Mouse (Mus musculus) ovary, postnatal 10 days (tissue): Measurements from ENCODE around the gene Pnkd.

Experiments
- DNase-seq: peaks from one replicate; pipeline ENCODE4 v3.0.0; 2022; ENCODE audit warnings: low spot score

The Pnkd gene

DNA sequence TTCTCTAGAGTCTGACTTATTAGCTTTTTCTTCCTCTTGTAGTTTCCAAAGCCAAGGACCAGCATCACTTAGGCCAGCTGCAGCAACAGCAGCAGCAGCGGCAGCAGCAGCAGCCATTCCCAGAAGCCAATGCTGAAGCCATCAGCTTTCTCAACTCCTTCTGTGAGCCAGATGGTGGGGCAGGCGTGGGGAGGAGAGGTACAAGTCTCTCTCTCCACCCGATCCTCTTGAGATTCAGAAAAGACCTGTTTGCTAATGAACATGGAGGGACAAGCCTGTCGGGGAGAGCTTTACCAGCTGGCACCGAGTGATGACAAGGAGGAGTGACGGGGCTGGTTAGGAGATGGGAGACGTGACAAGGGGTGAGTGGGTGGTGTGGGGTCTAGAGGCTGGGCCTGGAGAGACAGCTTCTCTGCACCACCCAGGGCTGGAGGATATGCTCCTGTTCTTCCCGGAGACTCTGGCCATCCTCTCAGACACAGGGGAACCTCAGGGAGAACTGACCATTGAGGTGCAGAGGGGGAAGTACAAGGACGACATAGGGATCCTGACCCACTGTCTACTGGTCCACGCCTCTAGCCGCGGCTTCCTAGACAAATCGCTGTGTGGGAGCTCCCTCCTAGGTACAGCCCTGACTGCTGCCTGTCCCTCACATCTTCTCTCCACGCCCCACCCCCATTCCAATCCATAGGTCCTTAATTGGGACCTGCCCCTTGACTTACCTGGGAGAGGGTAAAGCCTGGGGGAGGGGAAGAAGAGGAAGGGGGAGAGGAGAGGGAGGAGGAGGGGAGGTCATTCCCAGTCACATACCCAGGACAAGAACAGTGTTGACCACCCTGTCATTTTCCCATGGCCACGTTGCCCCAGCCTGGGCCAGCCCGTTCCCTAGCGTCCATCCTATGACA, 77.8 kb downstream of the Pnkd start:
- DNase-seq: no peak

DNA sequence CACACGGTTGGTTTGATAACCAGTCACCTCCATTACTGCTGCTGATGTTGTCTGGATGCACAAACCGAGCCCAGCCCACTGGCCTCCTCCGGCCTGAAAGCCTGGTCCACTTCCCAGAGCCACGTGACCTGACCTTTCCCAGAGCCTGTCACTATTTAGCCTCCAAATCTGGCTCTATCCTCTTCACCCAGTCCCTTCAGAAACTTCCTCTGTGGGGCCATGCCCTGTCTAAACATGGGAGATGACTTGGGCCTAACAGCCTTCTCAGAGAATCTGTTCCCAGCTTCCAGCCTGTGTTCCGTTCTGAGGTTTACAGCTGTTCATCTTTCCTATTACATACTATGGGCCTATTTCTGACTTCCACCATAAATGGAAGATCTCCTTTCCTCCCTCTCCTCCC, 78.7 kb downstream of the Pnkd start:
- no peak for DNase-seq

DNA sequence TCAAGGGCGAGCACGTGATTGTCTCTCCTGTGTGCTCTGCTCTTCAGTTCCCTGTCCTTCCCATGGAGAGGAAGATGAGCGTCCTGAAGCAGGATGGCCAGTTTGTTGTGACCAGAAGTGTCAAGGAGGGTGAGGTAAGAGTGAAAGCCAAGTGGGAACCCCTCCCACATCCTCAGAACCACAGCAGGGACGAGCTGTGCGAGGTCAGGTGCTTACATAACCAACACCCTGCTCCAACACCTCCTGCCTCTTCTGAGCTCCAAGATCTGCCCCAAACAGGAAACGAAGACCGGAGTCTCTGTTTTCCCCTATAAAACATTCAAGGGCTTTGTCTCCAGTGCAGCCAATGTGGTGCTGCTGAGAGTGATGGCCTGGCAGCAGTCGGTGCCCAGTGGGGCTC, 79.5 kb downstream of the Pnkd start:
- DNase-seq: no peak

DNA sequence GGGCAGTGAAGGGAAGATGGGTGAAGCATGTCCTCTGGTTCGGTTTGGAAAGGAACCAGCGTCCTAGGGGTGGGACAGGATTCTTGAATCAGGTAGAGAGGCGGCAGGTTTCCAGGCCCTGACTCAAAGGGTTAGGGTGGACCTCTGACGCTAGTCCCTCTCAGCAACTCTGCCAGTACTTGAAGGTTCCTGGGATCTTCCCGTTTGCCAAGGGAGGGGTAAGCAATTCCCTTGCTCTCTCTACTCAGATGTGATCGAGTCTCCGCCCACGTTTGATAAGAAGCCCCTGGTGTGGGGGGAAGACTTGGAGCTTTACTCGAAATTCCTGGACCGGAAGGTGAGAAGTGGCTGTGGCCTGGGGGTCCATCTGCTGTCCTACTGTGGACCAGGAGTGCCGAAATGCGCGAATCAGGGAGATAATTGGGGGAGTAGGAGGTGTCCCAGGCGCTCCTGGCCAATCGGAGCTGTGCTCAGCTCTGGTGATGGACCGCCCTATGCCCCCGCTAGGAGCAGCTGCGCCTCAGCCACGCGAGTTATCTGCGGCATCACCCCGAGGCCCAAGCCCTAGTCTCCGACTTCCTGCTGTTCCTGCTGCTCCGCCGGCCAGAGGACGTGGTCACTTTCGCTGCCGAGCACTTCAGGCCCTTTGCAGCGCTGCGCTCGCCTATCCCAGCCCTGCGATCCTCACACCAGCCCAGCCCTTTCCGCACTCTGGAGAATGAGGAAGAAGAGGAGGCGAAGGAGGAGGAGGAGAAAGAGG, 83.3 kb downstream of the Pnkd start:
- no peak for DNase-seq

DNA sequence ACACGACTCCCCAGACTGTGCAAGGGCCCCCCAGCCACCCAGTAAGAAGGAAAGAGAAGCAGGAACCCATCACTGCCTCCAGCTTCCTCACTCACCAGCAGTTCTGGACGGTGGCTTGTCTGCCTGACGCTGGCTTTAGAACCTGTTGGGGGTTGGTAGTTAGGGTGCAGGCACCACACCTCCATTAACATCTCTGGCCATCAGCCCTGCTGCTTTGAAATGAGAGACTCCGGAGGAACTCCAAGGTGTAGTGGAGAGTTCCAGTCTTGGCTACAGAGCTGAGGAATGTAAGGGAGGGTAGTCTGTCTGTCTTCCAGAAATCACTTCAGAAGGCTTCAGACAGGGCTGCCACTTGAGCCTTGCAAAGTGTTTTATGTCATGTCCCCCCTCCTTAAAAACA, 85.3 kb downstream of the Pnkd start:
- no peak for DNase-seq

DNA sequence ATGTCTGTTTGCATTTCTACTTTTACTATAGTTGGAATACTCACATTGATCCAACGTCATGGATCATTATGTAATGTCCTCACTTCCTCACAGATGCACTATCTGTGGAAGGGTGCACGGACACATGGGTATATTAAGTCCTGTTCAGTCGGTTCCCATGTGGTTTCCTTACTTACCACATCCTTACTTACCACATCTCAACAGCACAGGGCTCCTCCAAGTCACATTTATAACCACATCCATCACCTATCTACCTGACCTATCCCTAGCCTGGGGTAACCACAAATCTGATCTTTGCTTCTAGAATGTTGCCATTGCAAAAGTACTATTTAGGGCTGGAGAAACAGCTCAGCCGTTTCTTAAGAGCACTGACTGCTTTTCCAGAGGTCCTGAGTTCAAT, 88.6 kb downstream of the Pnkd start:
- DNase-seq: no peak

DNA sequence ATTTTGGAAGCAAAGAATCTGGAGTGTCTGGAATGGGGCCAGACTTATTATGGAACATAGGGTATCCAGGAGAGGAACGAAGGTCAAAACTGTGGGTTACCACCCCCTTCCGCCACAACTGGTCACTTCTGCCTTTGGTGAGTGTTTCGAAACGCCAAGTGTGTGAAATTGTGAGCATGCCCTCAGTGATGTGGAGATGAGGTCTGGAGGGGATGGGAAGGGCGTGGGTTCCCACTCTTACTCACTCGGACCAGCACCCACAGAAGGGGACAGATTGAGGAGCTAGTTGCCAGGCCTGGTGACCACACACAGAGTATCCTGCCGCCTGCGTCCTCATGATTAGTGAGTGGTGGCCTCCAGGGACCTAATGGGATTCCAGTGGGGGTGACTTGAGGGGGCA, 90.2 kb downstream of the Pnkd start, which contains the start of gene Slc11a1:
Slc11a1 (plus strand) TSS at position 216 of the 400 bp plus-strand sequence.
- no peak for DNase-seq

DNA sequence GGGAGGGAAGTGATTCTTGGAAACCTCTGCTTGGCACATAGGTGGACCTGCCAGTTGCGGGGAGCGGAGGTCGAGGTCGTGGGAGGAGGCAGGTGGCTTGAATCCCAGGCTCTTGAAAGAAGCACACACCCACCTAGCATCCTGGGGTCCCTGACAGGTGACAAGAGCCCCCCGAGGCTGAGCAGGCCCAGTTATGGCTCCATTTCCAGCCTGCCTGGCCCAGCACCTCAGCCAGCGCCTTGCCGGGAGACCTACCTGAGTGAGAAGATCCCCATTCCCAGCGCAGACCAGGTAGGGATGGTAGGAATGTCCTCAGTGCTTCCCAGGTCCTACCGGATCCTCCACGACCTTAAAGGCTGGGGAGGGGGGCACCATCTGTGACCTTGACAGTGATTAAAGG, 90.8 kb downstream of the Pnkd start:
- DNase-seq: no peak

DNA sequence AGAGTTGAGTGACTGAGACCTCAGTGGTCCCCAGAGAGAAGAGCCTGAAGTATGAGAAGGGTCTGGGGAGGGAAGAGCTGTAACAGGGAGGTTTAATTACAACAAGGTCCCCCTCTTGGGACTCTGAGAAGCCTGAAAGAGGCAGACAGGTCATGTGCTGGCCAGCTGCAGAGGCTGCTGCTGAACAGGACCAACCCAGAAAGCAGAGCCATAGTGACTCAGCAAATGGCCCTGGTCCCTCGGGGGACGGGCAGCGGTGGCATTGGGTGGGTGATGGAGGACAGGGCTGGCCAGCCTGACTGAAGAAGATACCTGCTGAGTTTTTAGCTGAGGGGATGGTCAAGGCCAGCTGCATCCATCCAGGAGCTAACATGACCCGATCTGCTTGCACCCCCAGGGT, 91.7 kb downstream of the Pnkd start:
- no peak for DNase-seq

DNA sequence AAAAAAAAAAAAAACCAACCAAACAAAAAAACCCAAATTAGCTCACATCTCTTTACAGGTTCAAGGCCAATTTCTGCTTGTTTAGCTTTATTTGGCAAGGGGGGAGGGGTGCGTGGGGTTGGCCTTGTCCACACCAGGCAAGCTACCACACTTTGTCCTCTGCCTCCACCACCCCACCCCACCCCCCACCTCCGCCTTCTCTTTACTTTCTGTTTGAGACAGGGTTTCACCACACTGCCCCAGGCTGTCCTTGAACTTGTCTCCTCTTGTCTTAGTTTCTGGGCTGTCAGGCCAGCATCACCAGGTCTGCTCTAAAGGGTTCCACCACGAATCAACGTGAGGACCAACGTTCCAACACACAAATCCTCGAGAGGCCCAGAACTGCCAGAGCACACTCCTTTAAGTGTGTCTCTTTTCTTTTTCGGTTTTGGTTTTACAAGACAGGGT, 94.4 kb downstream of the Pnkd start:
- no peak for DNase-seq

DNA sequence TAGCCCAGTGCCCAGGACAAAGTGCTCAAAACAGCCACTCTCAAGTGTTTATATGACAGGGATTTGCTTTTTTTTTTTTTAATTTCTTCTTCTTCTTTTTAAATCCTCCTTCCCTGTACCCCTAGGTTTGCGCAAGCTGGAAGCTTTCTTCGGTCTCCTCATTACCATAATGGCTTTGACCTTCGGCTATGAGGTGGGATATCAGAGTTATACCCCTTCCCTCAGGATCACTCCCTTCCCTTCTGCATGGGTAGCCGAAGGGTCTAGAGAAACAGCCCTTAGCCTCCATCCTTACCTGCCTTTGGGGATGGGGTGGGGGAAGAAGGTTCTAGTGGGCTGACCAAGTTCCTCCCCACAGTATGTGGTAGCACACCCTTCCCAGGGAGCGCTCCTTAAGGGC, 95.8 kb downstream of the Pnkd start:
- DNase-seq: no peak

DNA sequence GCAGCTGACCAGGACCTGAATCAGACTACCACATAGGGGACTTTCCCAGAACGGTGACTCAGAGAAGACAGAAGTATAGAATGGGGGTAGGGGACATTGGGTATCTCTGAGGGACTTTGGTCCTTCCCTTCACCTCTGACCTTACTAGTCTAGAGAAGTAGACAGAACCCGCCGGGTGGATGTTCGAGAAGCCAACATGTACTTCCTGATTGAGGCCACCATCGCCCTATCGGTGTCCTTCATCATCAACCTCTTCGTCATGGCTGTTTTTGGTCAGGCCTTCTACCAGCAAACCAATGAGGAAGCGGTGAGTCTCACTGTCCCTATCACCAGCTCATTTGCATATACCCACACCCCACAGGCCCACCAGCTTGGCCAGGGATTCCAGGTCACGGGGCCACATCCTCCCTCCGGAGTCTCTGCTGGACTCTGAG, 96.9 kb downstream of the Pnkd start:
- no peak for DNase-seq

DNA sequence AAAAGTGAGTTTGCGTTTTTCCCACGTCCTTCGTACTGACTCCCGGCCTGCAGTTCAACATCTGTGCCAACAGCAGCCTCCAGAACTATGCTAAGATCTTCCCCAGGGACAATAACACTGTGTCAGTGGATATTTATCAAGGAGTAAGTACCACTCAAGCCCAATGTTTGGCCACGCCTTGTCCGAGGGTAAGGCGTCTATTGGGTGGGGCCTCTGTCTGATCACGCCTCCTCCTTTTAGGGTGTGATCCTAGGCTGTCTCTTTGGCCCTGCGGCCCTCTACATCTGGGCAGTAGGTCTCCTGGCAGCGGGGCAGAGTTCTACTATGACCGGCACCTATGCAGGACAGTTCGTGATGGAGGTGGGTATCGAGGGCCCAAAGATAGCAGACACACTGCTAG, 98.7 kb downstream of the Pnkd start:
- DNase-seq: no peak

DNA sequence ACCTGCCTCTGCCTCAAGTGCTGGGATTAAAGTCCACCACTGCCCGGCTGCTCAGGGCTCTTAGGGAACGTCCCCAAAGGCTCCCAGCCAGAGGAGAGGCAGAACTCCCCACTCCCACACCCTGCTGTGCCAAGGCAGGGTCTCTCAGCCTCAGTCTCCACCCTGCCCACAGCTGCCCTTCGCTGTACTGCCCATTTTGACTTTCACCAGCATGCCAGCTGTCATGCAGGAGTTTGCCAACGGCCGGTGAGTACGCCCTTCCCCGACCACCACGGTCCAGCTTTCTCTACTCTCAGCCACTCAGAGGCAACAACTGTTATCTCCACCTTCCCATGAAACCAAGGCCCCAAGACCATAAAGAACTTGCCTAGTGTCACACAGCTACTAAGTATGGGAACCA, 99.8 kb downstream of the Pnkd start:
- no peak for DNase-seq

DNA sequence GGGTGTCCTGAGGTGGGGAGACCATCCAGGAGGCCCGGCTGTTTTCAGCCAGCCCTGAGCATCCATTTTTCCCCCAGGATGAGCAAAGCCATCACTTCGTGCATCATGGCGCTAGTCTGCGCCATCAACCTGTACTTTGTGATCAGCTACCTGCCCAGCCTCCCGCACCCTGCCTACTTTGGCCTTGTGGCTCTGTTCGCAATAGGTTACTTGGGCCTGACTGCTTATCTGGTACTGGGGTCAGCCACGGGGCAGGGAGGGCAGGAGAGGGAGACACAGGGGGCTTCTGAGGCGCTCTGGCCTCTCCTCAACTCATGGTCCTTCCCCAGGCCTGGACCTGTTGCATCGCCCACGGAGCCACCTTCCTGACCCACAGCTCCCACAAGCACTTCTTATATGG, 100.3 kb downstream of the Pnkd start:
- DNase-seq: no peak

DNA sequence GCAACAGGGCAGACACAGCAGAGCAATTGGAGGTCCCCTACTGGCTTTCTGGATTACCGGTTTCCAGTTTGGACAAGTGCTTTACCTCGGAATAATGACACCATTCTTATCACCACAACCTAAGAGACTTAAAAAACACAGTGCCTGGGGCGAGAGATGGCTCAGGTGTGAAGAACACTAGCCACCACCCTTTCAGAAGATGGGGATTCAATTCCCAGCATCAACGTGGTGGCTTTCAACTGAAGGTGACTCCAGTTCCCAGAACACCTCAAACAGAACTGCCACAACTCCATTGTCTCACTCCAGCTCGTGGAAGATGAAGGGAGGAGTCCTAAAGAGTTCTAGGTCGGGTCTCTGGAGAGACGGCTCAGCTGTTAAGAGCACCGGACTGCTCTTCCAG, 100.8 kb downstream of the Pnkd start:
- DNase-seq: no peak

DNA sequence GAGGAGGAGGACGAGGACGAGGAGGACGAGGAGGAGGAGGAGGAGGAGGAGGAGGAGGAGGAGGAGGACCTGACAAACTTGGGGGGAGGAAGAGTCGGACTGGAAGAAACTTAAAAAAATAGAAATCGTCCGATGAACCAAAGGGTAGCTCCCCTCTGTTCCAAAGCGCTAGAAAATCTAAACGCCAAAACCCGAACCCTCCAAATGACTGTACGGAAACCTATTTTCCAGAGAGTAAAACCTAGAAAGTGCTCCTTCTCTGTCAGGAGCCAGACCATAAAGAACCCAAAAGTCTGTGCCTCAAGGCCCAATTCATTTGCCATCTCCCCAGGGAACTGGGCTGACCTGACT, 101.6 kb downstream of the Pnkd start:
- no peak for DNase-seq

DNA sequence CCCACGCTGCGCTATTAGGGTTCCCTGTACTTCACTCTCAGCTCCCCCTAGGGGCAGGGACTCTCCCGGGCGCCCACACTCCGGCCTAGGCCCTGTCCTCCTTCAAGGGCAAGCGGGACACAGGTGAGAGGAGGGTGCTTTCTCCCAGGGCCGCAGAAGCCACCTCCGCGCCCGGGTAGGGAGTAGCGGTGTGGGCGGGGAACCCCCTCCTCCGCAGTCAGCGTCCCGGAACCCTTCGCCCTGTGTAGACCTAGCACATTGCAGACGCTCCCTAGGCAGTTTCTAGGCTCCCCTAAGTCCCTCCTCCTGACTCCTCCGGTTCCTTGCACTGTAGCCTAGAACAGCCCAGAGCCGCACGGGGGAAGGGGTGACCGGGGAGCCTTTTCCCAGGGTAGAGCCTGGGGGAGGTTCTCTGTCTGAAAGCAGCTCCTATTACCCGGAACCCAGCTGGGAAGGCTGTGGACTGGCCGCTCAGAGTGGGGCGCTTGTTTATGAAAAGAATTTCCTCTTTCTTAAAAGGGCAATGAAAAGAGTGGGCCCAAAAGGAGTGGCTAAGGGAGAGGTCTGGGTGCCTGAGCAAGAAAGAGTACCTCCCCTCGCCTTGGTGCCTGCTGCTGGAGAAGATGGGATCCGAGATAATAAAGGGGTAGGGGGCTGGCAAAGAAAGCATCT, 102.1 kb downstream of the Pnkd start:
- DNase-seq: peak; percentile 98

DNA sequence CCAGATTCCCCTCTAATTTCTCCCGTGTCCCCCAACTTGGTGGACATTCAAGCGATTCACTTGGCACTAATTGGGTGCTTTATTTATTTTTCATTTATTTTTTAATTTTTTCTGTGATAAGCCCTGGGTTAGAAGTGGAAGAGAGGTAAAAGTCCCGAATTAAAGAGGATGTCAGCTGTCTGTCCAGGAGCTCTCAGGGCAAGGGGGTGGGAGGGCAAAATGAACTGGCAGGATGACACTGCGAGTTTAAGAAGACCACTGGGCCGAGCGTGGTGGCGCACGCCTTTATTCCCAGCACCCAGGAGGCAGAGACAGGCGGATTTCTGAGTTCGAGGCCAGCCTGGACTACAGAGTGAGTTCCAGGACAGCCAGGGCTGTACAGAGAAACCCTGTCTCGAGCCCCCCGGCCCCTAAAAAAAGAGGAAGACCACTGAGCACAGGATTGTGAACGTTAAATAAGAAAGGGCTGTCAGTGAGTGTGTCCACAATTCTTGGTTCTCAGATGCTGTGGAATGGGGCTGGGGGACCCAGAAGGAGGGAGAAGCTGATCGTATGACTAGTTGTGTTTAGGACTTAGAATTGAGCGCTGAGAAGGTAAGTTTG, 102.8 kb downstream of the Pnkd start:
- no peak for DNase-seq

DNA sequence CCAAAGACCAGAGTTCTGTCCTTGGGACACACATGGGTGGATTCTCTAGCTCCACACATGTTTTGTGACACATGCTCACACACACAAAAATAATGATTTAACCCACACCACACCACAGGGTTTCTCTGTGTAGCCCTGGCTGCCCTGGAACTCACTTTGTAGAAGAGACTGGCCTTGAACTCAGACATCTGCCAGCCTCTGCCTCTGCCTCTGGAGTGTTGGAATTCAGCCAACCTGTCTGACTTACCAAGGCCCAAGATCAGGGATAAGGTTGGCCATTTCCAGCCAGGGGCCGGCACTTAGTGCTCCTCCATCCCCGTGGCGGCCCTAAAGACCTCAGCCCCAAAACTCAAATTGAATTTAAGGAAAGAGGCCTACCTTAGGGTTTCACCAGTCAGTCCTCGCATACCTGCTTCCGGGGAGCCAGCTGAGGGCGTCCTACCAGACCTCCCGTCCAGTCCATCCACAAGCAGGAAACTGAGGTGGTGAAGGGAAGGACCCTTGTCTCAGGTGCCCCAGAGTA, 103.7 kb downstream of the Pnkd start:
- DNase-seq: no peak

DNA sequence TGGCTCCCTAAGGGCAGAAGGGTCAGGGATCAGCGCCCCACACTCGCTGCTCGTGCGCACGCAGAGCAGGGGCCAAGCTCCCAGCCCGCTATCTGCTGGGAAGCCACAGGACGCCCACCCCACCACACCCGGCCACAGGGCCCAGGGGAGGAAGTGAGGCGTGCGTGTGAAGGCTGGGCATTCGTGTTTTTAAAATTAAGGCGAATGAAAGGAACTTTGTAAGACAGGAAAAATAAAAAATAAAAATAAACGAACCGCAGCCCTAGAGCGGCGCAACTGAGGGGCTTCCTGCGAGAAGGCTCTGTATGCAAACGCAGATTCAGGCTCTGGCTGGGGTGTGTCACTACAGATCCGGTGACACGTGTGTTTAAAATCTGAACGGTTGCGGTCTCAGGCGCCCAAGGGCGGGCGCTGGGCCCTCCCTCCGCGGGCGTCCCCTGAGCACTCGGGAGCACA, 105.1 kb downstream of the Pnkd start:
- DNase-seq: no peak

DNA sequence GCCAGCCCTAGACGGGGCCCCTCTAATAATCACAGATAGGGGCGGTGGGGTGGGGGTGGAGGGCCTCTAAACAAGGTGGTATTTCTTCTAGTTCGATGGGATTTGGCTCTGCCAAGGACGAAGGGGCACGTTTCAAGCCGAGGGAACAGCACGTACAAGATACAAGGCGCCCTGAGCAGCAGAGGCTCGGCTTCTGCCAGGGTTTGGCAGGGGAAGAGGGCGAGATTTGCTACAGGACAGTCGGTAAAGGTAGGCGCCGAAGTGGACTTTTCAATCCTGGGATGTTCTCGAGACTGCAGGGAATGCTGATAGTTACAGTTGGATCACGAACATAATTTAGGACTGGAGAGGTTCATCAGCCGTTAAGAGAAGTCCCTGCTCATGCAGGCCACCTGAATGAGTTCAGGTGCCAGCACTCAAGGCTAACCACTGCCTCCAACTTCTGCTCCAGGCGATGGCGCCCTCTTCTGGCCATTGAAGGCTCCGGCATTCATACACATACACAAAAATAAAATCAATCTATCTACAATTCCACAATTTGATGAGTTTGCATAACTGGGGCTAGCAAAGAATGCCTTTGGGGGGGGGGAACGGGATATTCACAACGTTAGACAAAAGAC, 105.7 kb downstream of the Pnkd start:
- no peak for DNase-seq
